Mouse (Mus musculus) adrenal gland, adult (tissue): ENCODE data around the gene Egr4.

Experiments used
- DNase-seq, 2 experiments: peaks; one replicate each; pipeline ENCODE4 v3.0.0; 2022 to 2023; ENCODE audit warnings: low spot score in 1 of 2; ENCODE audit not compliant: inconsistent age in 2 of 2

The Egr4 gene

DNA sequence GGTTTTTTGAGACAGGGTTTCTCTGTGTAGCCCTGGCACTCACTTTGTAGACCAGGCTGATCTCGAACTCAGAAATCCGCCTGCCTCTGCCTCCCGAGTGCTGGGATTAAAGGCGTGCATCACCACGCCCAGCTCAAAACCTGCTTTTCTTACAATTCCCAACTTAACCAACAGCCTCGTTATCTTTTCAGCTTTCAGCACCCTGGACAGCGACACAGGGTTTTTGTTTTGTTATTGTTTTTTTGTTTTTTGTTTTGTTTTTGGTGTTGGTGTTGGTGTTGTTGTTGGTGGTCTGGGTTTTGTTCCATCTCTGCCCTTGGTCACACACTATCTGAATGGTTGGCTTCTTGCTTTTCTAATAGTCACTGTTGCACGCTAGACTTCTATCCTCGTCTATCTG lies 15.2 kb downstream of the Egr4 start:
- no peak for DNase-seq

DNA sequence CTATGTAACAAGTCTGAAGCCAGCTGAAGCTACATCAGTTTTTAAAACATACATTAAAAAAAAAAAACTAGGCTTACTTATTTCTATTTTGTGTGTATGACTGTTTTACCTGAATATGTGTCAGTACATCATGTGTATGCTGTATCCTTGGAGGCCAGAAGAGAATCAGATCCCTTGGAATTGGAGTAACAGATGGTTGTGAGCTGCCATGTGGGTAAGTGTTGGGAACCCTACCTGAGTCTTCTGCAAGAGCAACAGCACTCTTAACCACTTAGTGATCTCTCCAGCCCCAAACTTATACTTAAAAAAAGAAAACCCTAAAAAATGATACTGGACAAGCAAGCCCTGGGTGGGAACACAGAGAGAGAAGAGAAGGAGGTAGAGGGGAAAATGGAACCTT lies 16.4 kb downstream of the Egr4 start:
- no peak for DNase-seq

DNA sequence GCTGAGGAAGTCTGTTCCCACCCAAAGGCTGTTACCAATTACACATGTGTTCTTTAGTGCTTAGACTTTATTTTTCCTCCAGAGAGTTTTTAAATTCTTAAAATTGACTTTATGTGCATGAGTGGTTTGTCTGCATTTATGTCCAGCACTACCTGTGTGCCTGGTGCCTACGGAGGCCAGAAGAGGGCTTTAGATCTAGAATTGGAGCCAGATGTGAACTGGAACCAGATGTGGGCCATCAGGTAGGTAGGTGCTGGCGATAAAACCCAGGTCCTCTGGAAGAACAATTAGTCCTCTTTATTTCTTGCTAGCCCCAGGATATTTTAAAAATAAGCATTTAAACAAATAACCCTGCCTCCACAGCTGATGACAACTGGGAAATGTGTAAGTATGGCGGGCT lies 21.8 kb downstream of the Egr4 start:
- DNase-seq = no peak

DNA sequence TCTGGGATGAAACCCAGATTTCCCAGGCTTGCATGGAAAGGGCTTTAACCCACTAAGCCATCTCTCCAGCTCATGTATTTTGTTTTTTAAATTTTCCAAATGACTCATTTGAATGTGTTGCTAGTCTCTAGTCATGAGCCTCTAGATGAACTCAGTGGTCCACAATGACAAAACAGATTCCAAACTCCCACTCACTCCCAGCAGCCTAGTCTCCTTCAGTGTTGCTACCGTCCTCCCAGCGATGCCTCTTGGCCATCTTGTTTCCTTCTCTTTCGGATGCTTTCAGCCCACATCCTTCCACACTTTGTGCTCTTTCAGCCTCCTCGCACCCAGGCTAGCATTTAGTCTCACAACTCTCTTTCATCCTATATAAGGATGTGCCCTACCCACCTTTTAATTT lies 23.1 kb downstream of the Egr4 start:
- no peak for DNase-seq

DNA sequence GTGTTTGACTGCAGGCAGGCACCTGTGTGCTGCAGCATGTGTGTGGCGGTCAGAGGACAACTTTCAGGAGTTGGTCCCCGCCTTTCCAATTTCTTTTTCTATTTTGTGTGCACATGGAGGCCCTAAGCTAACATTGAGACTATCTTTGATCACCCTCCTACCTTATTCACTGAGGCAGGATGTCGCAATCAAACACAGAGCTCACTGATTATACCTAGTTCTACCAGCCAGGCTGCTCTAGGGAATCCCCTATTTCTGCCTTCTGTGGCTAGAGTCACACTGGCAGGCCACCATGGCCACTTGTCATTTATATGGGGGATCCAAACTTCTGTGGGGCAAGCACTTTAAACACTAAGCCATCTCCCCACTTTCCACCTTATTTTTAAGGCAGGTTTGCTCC lies 23.7 kb downstream of the Egr4 start:
- no peak for DNase-seq

DNA sequence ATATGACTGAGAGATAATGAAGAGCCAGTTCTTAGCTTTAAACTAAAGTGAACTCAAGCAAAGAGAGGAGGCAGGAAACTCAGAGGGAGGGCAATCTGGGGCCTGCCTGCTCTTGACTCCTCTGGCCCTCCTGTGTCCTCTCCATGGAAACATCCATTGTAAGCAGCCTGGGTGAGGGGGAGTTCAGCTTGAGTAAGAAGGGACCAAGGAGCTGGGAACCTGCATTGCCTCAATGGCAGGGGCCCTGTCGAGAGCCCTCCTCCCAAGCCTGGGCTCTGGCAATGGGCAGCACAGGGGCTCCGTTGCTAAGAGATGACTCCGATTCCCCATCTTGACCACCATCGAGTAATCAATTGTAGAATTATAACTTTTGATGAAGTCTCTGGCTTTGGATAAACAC lies 24.9 kb downstream of the Egr4 start:
- no peak for DNase-seq

DNA sequence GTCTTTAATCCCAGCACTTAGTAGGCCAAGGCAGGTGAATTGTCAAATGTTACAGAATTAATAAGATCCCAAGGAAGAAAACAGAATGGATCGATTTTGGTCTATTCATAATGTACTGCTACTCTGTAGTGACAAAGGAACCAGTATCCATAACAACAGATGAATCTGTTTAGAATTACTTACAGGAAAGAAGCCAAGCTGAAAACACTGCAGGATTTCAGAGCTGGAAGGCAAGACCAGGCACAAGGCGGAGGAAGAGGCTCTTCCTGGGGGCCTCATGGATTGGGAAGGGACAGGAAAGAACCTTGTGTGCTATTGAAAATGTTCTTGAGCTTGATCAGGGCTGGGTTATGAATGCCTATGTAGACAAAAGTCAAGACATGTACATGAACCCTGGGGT lies 27.7 kb downstream of the Egr4 start:
- no peak for DNase-seq

DNA sequence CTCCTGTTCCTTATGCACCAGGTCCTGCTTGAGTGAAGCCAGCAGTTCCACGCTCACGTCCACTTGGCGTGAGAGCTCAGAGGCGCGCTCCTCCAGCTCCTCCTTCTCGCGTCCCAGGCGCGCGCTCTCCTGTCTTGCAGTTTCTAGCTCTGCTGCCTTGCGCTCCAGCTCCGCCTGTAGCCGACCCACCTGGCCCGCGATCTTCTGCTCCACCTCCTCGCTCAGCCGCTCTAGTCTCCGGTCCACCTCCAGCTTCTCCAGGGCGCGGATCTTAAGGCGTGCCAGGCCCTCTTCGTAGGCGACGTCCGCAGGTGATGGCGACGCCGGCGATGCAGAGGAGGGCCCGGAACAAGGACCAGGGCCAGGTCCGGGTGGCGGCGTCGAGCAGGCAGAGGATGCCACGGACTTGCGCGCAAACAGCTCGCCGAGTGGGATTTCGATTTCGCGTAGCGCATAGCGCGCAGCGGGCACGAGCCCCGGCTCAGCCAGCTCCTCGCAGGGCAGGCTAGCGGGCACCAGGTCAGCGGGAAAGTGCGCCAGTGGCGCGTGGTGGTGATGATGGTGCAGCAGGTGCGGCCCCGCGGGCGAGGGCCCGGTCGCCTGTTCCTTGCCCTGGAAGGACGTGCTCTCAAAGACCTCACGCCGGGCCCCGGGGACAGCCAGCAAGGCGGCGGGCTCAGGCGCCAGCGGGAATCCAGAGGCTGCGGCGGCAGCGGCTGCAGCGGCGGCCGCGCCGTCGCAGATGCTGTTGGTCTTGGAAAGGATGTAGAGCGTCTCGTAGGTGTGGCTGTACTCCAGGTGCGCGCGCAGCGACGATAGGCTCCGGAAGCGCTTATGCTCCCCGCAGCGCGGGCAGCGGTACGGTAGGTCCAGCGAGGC lies 29.3 kb downstream of the Egr4 start:
- DNase-seq = no peak

DNA sequence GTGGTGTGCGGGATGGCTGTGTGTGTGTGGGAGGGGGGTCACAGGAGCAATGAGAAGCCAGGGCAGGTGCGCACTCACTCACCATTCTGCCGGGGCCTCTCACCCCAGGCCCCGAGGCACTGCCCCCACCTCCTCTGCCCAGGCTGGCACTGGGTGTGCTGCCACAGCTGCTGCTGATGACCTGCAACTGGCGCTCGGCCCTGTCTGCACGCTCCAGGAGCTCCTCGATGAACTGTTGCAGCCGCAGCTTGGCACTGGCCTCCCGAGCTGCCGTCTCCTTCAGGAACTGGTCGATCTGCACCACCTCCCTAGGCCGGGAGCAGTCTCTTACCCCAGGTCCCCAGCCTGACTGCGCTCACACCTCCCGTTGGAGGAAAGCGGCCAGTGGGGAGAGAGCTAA lies 32.7 kb downstream of the Egr4 start:
- no peak for DNase-seq

DNA sequence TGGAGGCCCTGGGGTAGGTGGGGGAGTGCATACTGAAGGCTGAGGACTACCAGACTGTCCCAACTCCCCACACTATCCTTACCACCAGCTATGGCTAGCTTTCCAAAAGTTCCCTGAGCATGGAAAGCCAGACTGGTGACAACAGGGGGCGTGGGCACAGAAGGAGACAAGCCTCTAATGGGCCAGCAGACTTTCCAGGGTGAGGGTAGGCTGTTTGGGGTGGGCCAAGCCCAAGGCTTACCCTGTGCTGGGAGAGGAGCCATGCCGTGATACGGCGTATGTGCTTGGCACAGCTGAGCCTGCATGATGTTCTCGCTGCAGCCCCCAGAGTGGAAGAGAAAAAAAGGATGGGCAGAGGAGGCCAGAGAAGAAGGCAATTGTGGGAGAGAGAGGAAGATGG lies 33.4 kb downstream of the Egr4 start:
- DNase-seq = no peak

DNA sequence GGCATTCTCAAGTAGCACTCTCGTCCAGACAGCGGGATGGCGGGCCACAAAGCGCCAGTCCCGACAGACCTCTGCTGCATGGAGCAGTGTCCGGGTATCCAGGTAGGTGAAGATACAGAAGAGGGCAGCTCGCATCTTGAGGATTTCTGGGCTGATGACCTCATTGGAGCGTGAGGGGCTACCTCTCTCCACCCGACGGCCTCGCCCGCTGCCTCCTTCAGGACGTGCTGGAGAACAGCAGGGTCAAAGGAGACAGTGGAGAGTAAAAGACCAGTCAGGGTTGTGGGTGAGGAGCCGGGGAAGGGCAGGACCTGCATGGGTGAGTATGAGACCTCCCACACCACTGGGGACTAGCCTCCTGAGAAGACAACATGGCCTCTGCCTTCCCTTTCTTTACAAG lies 35.0 kb downstream of the Egr4 start:
- DNase-seq = no peak

DNA sequence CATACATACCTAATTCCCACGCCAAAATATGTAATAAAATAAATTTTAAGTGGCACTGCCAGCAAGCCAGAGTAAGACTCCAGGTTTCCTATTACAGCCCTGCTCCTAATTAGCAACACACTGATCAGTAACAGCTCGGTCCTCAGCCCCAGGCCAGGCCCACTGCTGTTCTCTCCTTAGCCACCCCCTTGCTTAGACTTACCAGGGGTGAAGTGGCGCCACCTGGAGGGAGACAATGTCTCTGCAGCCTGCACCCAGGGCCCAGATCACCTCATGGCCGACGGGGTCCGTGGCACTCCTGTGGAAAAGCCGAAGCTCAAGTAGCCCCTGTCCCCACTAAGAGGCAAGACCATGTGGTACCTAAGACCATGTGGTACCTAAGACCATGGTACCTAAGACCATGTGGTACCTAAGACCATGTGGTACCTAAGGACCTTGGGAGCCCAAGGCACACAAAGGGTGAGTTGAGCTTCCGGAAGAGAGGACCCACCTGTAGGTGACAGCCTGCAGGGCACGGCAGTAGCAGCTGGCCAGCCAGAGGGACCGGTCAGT lies 35.9 kb downstream of the Egr4 start:
- peak; percentile 27 to 74 for DNase-seq

DNA sequence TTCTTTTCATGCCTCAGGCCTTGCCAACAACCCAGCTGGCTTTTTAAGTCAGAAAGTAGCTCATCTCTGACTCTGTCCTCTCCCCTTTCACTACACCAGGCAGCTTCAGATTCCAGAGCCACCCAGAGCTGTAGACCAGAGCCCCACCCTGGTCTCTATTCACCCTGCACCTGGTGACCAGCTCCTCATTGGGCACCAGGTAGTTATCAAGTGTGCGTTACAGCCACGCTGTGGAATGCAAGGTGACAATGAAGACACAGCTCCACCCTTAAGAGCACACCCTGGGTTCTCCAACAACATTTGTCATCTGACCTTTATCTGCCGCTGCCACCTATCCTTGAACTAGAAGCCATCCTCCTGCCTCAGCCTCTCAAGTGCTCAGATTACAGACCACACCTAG lies 37.8 kb downstream of the Egr4 start:
- no peak for DNase-seq

DNA sequence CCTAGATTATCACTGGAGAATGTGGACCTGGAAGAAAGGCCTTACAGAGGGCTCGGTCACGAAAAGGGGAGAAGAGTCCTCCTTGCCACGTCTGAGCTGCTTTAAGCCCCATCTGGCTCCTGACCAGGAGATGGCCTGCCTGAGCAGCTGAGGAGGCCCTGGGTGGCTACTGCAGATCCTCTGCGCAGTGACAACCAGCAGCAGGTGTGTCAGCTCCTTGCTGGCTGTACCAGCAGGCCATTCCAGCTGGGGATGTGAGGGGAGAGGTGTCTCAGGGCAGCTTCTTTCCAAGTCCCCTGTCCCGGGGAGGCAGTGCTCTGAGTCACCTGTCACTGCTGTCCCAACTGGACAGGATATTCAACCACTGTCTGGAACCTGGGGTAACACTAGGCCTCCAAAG lies 40.8 kb downstream of the Egr4 start:
- no peak for DNase-seq

DNA sequence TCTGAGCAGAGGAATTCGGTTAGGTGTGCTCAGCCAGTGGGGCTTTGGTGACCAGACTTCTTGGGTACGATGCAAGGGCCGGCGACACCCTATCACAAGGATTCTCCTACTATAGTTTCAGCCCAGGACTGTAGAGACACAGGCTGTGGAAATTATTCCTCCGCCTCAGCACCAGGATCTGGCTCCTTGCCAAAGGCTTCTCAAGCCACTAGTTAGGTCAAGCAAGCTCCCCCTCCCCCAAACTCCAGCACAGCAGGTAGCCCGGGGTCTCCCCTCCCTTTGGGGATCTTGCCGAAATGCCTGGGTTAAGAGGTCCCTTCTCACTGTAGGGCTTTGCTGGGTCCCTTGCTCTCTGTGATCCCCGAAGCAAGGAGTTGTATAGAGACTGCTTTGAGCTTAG lies 41.4 kb downstream of the Egr4 start:
- DNase-seq = no peak

DNA sequence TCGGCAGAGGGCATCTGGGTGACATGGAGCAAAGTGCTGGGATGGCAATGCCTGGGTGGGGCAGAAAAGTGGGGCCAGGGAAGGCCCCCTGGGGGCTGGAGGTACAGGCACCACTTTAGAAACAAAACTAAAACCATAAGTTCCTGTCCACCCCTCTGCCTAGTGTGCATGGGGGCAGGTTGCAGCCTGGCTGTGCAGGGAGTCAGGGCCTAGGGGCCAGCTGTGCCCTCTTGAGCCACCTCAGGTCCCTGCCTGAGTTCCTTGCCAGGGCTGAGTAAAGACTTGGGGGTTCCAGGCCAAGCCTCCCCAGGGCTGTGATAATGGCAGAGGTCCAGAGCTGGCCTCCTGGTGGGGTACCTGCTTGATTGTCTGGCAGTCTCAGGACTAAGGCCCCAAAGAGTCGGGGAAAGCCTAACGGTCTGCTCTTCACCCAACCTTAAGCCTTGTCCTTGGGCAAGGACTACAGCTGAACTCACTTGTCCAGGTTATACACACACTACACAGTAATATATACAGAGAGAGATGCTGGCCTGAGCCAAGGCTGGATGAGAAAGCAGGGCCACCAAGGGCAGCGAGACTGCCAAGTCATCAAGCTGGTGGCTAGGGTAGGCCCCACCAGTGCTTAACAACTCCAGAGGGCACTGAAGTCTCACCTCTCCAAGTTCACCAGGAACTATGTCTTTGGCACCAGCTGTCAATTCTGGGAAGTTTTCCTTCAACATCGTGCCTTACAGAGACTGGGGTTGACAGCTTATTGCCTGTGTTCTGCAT lies 43.5 kb downstream of the Egr4 start:
- DNase-seq = peak in 1 of 2 experiments; percentile 90

DNA sequence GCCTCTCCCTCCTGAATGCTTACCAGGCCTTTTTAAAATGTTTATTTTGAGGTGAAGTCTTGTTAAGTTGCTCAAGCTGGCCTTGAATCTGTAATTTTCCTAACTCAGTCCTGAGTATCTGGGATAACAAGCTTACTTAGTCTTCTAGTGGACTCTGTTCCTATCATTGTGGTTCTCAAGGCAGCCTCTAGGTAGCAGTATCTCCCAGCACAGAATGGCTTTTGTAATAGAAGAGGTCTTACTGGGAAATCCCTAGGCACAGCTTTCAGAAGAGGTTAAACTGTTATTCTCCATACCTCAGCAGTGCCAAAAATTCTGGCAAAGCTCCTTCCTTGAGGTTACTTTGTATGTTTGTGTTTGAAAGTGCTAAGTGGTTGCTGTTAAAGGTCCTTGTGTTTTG lies 48.0 kb downstream of the Egr4 start:
- DNase-seq = no peak
